In the genomic region with DNA sequence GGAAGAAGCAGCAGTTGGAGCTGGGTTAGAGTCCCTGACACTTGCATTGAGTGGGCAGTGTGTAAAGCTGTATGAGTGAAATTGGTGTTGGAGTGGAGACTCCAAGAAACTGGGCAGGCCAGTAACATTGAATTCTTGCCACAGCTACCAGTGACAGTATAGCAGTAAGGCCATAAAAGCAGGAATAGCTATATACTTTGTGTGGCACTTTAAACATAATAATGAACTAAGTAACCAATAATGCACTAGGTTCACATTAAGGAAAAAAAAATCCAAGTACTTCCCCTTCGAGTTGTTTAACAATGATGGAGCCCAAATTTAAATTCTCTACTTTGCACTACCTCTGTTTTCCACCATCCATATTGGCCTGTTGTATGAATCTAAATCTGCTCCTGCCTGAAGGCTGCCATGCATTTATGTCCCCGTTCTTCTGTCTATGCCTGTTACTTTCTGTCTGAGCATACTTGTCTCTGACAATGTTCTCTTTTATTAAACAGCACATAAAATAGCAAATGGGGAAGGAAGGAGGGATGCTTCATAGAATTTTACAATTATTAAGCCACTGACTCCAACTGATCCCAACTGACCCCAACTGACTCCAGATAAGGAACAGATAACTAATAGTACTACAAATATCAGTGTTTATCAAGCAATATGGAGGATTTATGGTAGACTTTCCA, we compare ENCODE assay signal across 16 mouse cellular contexts.
DNase-seq lines count a peak whose midpoint lies in the region.
"Had no signal": no experiment of that assay in that cellular context is flagged by ENCODE, and none has a peak within 500 bp of the region (broad histone marks: within the 10 kb centered on the region; RNA-seq: fewer than 3 reads in every experiment).

No protein-coding gene starts in this region.

- DNase-seq in 3T3-L1 (ENCODE audit: low read depth, low spot score) (peak; percentile 95), adipocyte (ENCODE audit: low spot score) (peak; percentile 93), liver (no peak)
- DNase-seq in kidney, adult 8-10 months = no peak
- DNase-seq: adrenal gland, adult 2 months; adrenal gland, adult 8-10 months; adrenal gland, postnatal 10 days; adrenal gland, postnatal 14 days; adrenal gland, postnatal 25 days; adrenal gland, postnatal 36 days; B cell, adult 2 months; cerebellum, adult 11 months; cerebellum, adult 11-12 months; cerebellum, adult 18-20 months; cerebellum, adult 2 months; cerebellum, adult 8-10 months had no signal

Comparison
In these comparisons a context has a peak if more than half of its experiments do, and no peak if none do; other contexts are left out.
1. DNase-seq: peak in 3T3-L1 (single experiment) and adipocyte (single experiment); none in kidney, adult 8-10 months (0 of 2) and liver (single experiment).